Mouse (Mus musculus): ENCODE results near the gene Baz1b. TPM values are rescaled to one million over a fixed set of nuclear protein-coding genes. Genes with fewer than 3 reads are reported as not detected.

Gene Baz1b
- total RNA-seq, 4 experiments from 2014 or later = 40.4 to 48.7 (median 43.6) TPM

GRCm38 (mm10) chr5:135236571-135236970, 49.5 kb downstream of the Baz1b start:
- peak; percentile 62 for DNase-seq (ENCODE audit: low spot score)

- no peak for DNase-seq (ENCODE audit: low spot score)
These were observed 51.8 kb downstream of the Baz1b start for GRCm38 (mm10) chr5:135238832-135239231.

- DNase-seq (ENCODE audit: low spot score) = no peak
These were observed 54.4 kb downstream of the Baz1b start for GRCm38 (mm10) chr5:135241474-135241873.

GRCm38 (mm10) chr5:135242136-135242535, 55.1 kb downstream of the Baz1b start:
- DNase-seq (ENCODE audit: low spot score) = no peak

GRCm38 (mm10) chr5:135242608-135243007, 55.5 kb downstream of the Baz1b start:
- DNase-seq (ENCODE audit: low spot score) = no peak

GRCm38 (mm10) chr5:135243166-135243565, 56.1 kb downstream of the Baz1b start:
- no peak for DNase-seq (ENCODE audit: low spot score)

GRCm38 (mm10) chr5:135246531-135246930, 59.5 kb downstream of the Baz1b start:
- DNase-seq (ENCODE audit: low spot score) = no peak

- DNase-seq (ENCODE audit: low spot score) = no peak
These were observed 60.3 kb downstream of the Baz1b start for GRCm38 (mm10) chr5:135247337-135247736.

GRCm38 (mm10) chr5:135248956-135249676, 62.1 kb downstream of the Baz1b start:
- no peak for DNase-seq (ENCODE audit: low spot score)

- no peak for DNase-seq (ENCODE audit: low spot score)
These were observed 63.4 kb downstream of the Baz1b start for GRCm38 (mm10) chr5:135250186-135251078.

- DNase-seq (ENCODE audit: low spot score) = peak; percentile 65
These were observed 64.0 kb downstream of the Baz1b start, which contains the start of gene Fzd9 for GRCm38 (mm10) chr5:135251079-135251454. Gene Fzd9 (minus strand): TSS chr5:135251230.

- DNase-seq (ENCODE audit: low spot score) = no peak
These were observed 66.8 kb downstream of the Baz1b start for GRCm38 (mm10) chr5:135253741-135254401.

- DNase-seq (ENCODE audit: low spot score) = no peak
These were observed 69.1 kb downstream of the Baz1b start for GRCm38 (mm10) chr5:135256166-135256565.

- no peak for DNase-seq (ENCODE audit: low spot score)
These were observed 70.5 kb downstream of the Baz1b start for GRCm38 (mm10) chr5:135257559-135257958.

- DNase-seq (ENCODE audit: low spot score) = no peak
These were observed 71.5 kb downstream of the Baz1b start for GRCm38 (mm10) chr5:135258280-135259150.

GRCm38 (mm10) chr5:135263866-135264503, 76.9 kb downstream of the Baz1b start:
- peak; percentile 53 for DNase-seq (ENCODE audit: low spot score)

GRCm38 (mm10) chr5:135264548-135264947, 77.5 kb downstream of the Baz1b start:
- no peak for DNase-seq (ENCODE audit: low spot score)

GRCm38 (mm10) chr5:135269451-135269850, 82.4 kb downstream of the Baz1b start:
- DNase-seq (ENCODE audit: low spot score) = no peak

GRCm38 (mm10) chr5:135270361-135270760, 83.3 kb downstream of the Baz1b start:
- DNase-seq (ENCODE audit: low spot score) = no peak

- DNase-seq (ENCODE audit: low spot score) = no peak
These were observed 84.6 kb downstream of the Baz1b start for GRCm38 (mm10) chr5:135271563-135272165.

All from heart, adult 8-10 months (tissue).